Mouse (Mus musculus): ENCODE measurements around the gene Mpg. TPM values are rescaled to one million over a fixed set of nuclear protein-coding genes. Genes with fewer than 3 reads are reported as not detected.
A peak's percentile ranks its signal among the peaks of the same experiment; 100 is the strongest.

Mpg gene
- polyA plus RNA-seq, 1 experiment from 2014 or later, result 37.9 TPM

- H3K36me3 ChIP-seq (ENCODE audit: control insufficient read depth, insufficient read depth, low read length), result peaks cover 46% of the 10 kb centered on the region
- no peak overlapping the region for H3K4me3 ChIP-seq (ENCODE audit: low read depth, low read length)
- H3K9me3 ChIP-seq (ENCODE audit: control insufficient read depth, low read depth, low read length), result no peaks in the 10 kb centered on the region
- H3K9ac ChIP-seq (replicated peaks; ENCODE audit: low read depth, low read length), result no peak overlapping the region
- ATAC-seq (ENCODE audit: insufficient number of reproducible peaks, insufficient read depth, low FRiP score, low read depth), result no peak
- no peaks in the 10 kb centered on the region for H3K27me3 ChIP-seq (ENCODE audit: control insufficient read depth, insufficient read depth, low read length)
- H3K4me2 ChIP-seq (replicated peaks; ENCODE audit: low read depth, low read length), result no peak overlapping the region
- H3K27ac ChIP-seq (ENCODE audit: low read length), result no peak overlapping the region
- H3K4me1 ChIP-seq (ENCODE audit: control insufficient read depth, insufficient read depth, low read length), result peaks cover 24% of the 10 kb centered on the region; the same call in 1 of the 2 replicates
- 89% methylated on average over 18 of the region's 18 CpGs for WGBS
Observed at GRCm38 (mm10) chr11:32215372-32216162, 10.7 kb upstream of the Mpg start.

GRCm38 (mm10) chr11:32216851-32217250 lies 9.5 kb upstream of the Mpg start:
- Histone ChIP-seq H3K4me3 (ENCODE audit: low read depth, low read length) (no peak overlapping the region), H3K36me3 (ENCODE audit: control insufficient read depth, insufficient read depth, low read length) (peaks cover 34% of the 10 kb centered on the region), H3K27me3 (ENCODE audit: control insufficient read depth, insufficient read depth, low read length) (no peaks in the 10 kb centered on the region), H3K4me1 (ENCODE audit: control insufficient read depth, insufficient read depth, low read length) (peaks cover 29% of the 10 kb centered on the region; the same call in 1 of the 2 replicates), H3K9ac (replicated peaks; ENCODE audit: low read depth, low read length) (no peak overlapping the region), H3K27ac (ENCODE audit: low read length) (no peak overlapping the region), H3K4me2 (replicated peaks; ENCODE audit: low read depth, low read length) (no peak overlapping the region), H3K9me3 (ENCODE audit: control insufficient read depth, low read depth, low read length) (no peaks in the 10 kb centered on the region)
- no peak for ATAC-seq (ENCODE audit: insufficient number of reproducible peaks, insufficient read depth, low FRiP score, low read depth)
- 26% methylated on average over 8 of the region's 8 CpGs for WGBS

GRCm38 (mm10) chr11:32218501-32219050 lies 7.7 kb upstream of the Mpg start:
- H3K4me3 ChIP-seq (ENCODE audit: low read depth, low read length), result no peak overlapping the region
- no peak overlapping the region for H3K27ac ChIP-seq (ENCODE audit: low read length)
- H3K4me2 ChIP-seq (replicated peaks; ENCODE audit: low read depth, low read length), result no peak overlapping the region

GRCm38 (mm10) chr11:32219287-32219686 lies 7.0 kb upstream of the Mpg start:
- no peak overlapping the region for H3K4me3 ChIP-seq (ENCODE audit: low read depth, low read length)
- H3K9me3 ChIP-seq (ENCODE audit: control insufficient read depth, low read depth, low read length), result no peaks in the 10 kb centered on the region
- peaks cover 40% of the 10 kb centered on the region for H3K4me1 ChIP-seq (ENCODE audit: control insufficient read depth, insufficient read depth, low read length)
- 88% methylated on average over 10 of the region's 10 CpGs for WGBS
- no peak for ATAC-seq (ENCODE audit: insufficient number of reproducible peaks, insufficient read depth, low FRiP score, low read depth)
- H3K27ac ChIP-seq (ENCODE audit: low read length), result no peak overlapping the region
- H3K9ac ChIP-seq (replicated peaks; ENCODE audit: low read depth, low read length), result no peak overlapping the region
- H3K36me3 ChIP-seq (ENCODE audit: control insufficient read depth, insufficient read depth, low read length), result peaks cover 17% of the 10 kb centered on the region
- no peak overlapping the region for H3K4me2 ChIP-seq (replicated peaks; ENCODE audit: low read depth, low read length)
- no peaks in the 10 kb centered on the region for H3K27me3 ChIP-seq (ENCODE audit: control insufficient read depth, insufficient read depth, low read length)

More at GRCm38 (mm10) chr11:32218501-32219050, 7.7 kb upstream of the Mpg start:
- ATAC-seq (ENCODE audit: insufficient number of reproducible peaks, insufficient read depth, low FRiP score, low read depth), result no peak
- H3K27me3 ChIP-seq (ENCODE audit: control insufficient read depth, insufficient read depth, low read length), result no peaks in the 10 kb centered on the region
- 60% methylated on average over 6 of the region's 6 CpGs for WGBS
- peaks cover 21% of the 10 kb centered on the region for H3K36me3 ChIP-seq (ENCODE audit: control insufficient read depth, insufficient read depth, low read length)
- peaks cover 39% of the 10 kb centered on the region for H3K4me1 ChIP-seq (ENCODE audit: control insufficient read depth, insufficient read depth, low read length)
- no peaks in the 10 kb centered on the region for H3K9me3 ChIP-seq (ENCODE audit: control insufficient read depth, low read depth, low read length)
- H3K9ac ChIP-seq (replicated peaks; ENCODE audit: low read depth, low read length), result 0 out of 2 replicates have a peak overlapping the region, but pooled peaks have one; percentile 11

GRCm38 (mm10) chr11:32220607-32221224 lies 5.6 kb upstream of the Mpg start:
- Histone ChIP-seq H3K4me3 (ENCODE audit: low read depth, low read length) (peak overlapping the region; percentile 82), H3K36me3 (ENCODE audit: control insufficient read depth, insufficient read depth, low read length) (peaks cover 3% of the 10 kb centered on the region; the same call in 1 of the 2 replicates), H3K4me1 (ENCODE audit: control insufficient read depth, insufficient read depth, low read length) (peaks cover 54% of the 10 kb centered on the region), H3K27me3 (ENCODE audit: control insufficient read depth, insufficient read depth, low read length) (no peaks in the 10 kb centered on the region), H3K9ac (replicated peaks; ENCODE audit: low read depth, low read length) (0 out of 2 replicates have a peak overlapping the region, but pooled peaks have one; percentile 86), H3K9me3 (ENCODE audit: control insufficient read depth, low read depth, low read length) (no peaks in the 10 kb centered on the region), H3K4me2 (replicated peaks; ENCODE audit: low read depth, low read length) (peak overlapping the region; percentile 68), H3K27ac (ENCODE audit: low read length) (peak overlapping the region; percentile 96)
- ATAC-seq (ENCODE audit: insufficient number of reproducible peaks, insufficient read depth, low FRiP score, low read depth), result no peak
- 26% methylated on average over 10 of the region's 10 CpGs for WGBS

- peak; percentile 67 for ATAC-seq (ENCODE audit: insufficient number of reproducible peaks, insufficient read depth, low FRiP score, low read depth)
- peak overlapping the region; percentile 96 for H3K27ac ChIP-seq (ENCODE audit: low read length)
- H3K9me3 ChIP-seq (ENCODE audit: control insufficient read depth, low read depth, low read length), result no peaks in the 10 kb centered on the region
- WGBS, result under 1% methylated on average over 40 of the region's 46 CpGs
- H3K36me3 ChIP-seq (ENCODE audit: control insufficient read depth, insufficient read depth, low read length), result no peaks in the 10 kb centered on the region
- peak overlapping the region; percentile 68 for H3K4me2 ChIP-seq (replicated peaks; ENCODE audit: low read depth, low read length)
- peak overlapping the region; percentile 82 for H3K4me3 ChIP-seq (ENCODE audit: low read depth, low read length)
- H3K4me1 ChIP-seq (ENCODE audit: control insufficient read depth, insufficient read depth, low read length), result peaks cover 59% of the 10 kb centered on the region
- H3K27me3 ChIP-seq (ENCODE audit: control insufficient read depth, insufficient read depth, low read length), result no peaks in the 10 kb centered on the region
- H3K9ac ChIP-seq (replicated peaks; ENCODE audit: low read depth, low read length), result peak overlapping the region; percentile 86
Observed at GRCm38 (mm10) chr11:32221225-32221950, 4.9 kb upstream of the Mpg start.

- H3K9me3 ChIP-seq (ENCODE audit: control insufficient read depth, low read depth, low read length), result no peaks in the 10 kb centered on the region
- H3K4me1 ChIP-seq (ENCODE audit: control insufficient read depth, insufficient read depth, low read length), result peaks cover 61% of the 10 kb centered on the region
- H3K27me3 ChIP-seq (ENCODE audit: control insufficient read depth, insufficient read depth, low read length), result no peaks in the 10 kb centered on the region
- no peaks in the 10 kb centered on the region for H3K36me3 ChIP-seq (ENCODE audit: control insufficient read depth, insufficient read depth, low read length)
- H3K4me2 ChIP-seq (replicated peaks; ENCODE audit: low read depth, low read length), result peak within 1 kb of the TSS; percentile 68
- WGBS, result under 1% methylated on average over 66 of the region's 72 CpGs
- peak; percentile 59 for ATAC-seq (ENCODE audit: insufficient number of reproducible peaks, insufficient read depth, low FRiP score, low read depth)
- H3K9ac ChIP-seq (replicated peaks; ENCODE audit: low read depth, low read length), result peak within 1 kb of the TSS; percentile 86
- peak within 1 kb of the TSS; percentile 96 for H3K27ac ChIP-seq (ENCODE audit: low read length)
- peak within 1 kb of the TSS; percentile 82 for H3K4me3 ChIP-seq (ENCODE audit: low read depth, low read length)
Observed at GRCm38 (mm10) chr11:32221951-32222409, 4.3 kb upstream of the Mpg start, which contains the start of gene Rhbdf1. Gene Rhbdf1 (minus strand): TSS chr11:32222300.
